Mouse (Mus musculus): ENCODE results near the gene Jpt1. TPM values are rescaled to one million over a fixed set of nuclear protein-coding genes. Genes with fewer than 3 reads are reported as not detected.

The Jpt1 gene
- polyA plus RNA-seq, 1 experiment from 2014 or later: 263 TPM

GRCm38 (mm10) chr11:115462243-115462891 is 51.8 kb downstream of the Jpt1 start, which contains the start of gene Slc16a5:
TSS of gene Slc16a5 (plus strand) at chr11:115462474.
- Histone ChIP-seq H3K27ac (ENCODE audit: low read depth, low read length) (peak within 1 kb of the TSS; percentile 50; the same call in 1 of the 2 replicates), H3K36me3 (ENCODE audit: control insufficient read depth, insufficient read depth) (no peaks in the 10 kb centered on the region), H3K9me3 (ENCODE audit: control insufficient read depth) (no peaks in the 10 kb centered on the region), H3K27me3 (replicated peaks; ENCODE audit: control insufficient read depth, insufficient read depth, low read length) (no peaks in the 10 kb centered on the region), H3K4me3 (ENCODE audit: low read depth, low read length) (no peak within 1 kb of the TSS), H3K4me2 (replicated peaks; ENCODE audit: low read depth) (peak within 1 kb of the TSS; percentile 44), H3K4me1 (replicated peaks; ENCODE audit: control insufficient read depth, insufficient read depth, low read length) (peaks cover 10% of the 10 kb centered on the region; the same call in 1 of the 2 replicates), H3K9ac (ENCODE audit: low read depth, low read length) (0 out of 2 replicates have a peak within 1 kb of the TSS, but pooled peaks have one; percentile 2)
- peak; percentile 35 for ATAC-seq
- peak; percentile 23; the same call in 1 of the 2 replicates for TF ChIP-seq CTCF (IDR thresholded peaks at IDR 0.05; ENCODE audit: low read depth)
- WGBS: 53% methylated on average over 16 of the region's 16 CpGs

- no peaks in the 10 kb centered on the region for H3K27me3 ChIP-seq (replicated peaks; ENCODE audit: control insufficient read depth, insufficient read depth, low read length)
- ATAC-seq: no peak
- H3K4me2 ChIP-seq (replicated peaks; ENCODE audit: low read depth): peak overlapping the region; percentile 44; the same call in 1 of the 2 replicates
- TF ChIP-seq CTCF (IDR thresholded peaks at IDR 0.05; ENCODE audit: low read depth): no peak
- peak overlapping the region; percentile 50; the same call in 1 of the 2 replicates for H3K27ac ChIP-seq (ENCODE audit: low read depth, low read length)
- 37% methylated on average over 5 of the region's 5 CpGs for WGBS
- H3K9ac ChIP-seq (ENCODE audit: low read depth, low read length): no peak overlapping the region
- H3K9me3 ChIP-seq (ENCODE audit: control insufficient read depth): no peaks in the 10 kb centered on the region
- no peaks in the 10 kb centered on the region for H3K36me3 ChIP-seq (ENCODE audit: control insufficient read depth, insufficient read depth)
- H3K4me1 ChIP-seq (replicated peaks; ENCODE audit: control insufficient read depth, insufficient read depth, low read length): peaks cover 15% of the 10 kb centered on the region; the same call in 1 of the 2 replicates
- H3K4me3 ChIP-seq (ENCODE audit: low read depth, low read length): no peak overlapping the region
Observed at GRCm38 (mm10) chr11:115461846-115462242, 52.3 kb downstream of the Jpt1 start.

GRCm38 (mm10) chr11:115460976-115461375 is 53.2 kb downstream of the Jpt1 start:
- H3K27me3 ChIP-seq (replicated peaks; ENCODE audit: control insufficient read depth, insufficient read depth, low read length): no peaks in the 10 kb centered on the region
- no peak overlapping the region for H3K9ac ChIP-seq (ENCODE audit: low read depth, low read length)
- H3K36me3 ChIP-seq (ENCODE audit: control insufficient read depth, insufficient read depth): no peaks in the 10 kb centered on the region
- peaks cover 20% of the 10 kb centered on the region; the same call in 1 of the 2 replicates for H3K4me1 ChIP-seq (replicated peaks; ENCODE audit: control insufficient read depth, insufficient read depth, low read length)
- no peak overlapping the region for H3K4me2 ChIP-seq (replicated peaks; ENCODE audit: low read depth)
- no peaks in the 10 kb centered on the region for H3K9me3 ChIP-seq (ENCODE audit: control insufficient read depth)
- ATAC-seq: no peak
- 45% methylated on average over 8 of the region's 8 CpGs for WGBS
- no peak overlapping the region for H3K4me3 ChIP-seq (ENCODE audit: low read depth, low read length)
- no peak overlapping the region for H3K27ac ChIP-seq (ENCODE audit: low read depth, low read length)
- no peak for TF ChIP-seq CTCF (IDR thresholded peaks at IDR 0.05; ENCODE audit: low read depth)

GRCm38 (mm10) chr11:115457405-115457804 is 56.8 kb downstream of the Jpt1 start:
- no peaks in the 10 kb centered on the region for H3K36me3 ChIP-seq (ENCODE audit: control insufficient read depth, insufficient read depth)
- peak overlapping the region; percentile 54; the same call in 1 of the 2 replicates for H3K27ac ChIP-seq (ENCODE audit: low read depth, low read length)
- no peak overlapping the region for H3K4me3 ChIP-seq (ENCODE audit: low read depth, low read length)
- 31% methylated on average over 6 of the region's 6 CpGs for WGBS
- H3K4me1 ChIP-seq (replicated peaks; ENCODE audit: control insufficient read depth, insufficient read depth, low read length): peaks cover 20% of the 10 kb centered on the region
- no peak for TF ChIP-seq CTCF (IDR thresholded peaks at IDR 0.05; ENCODE audit: low read depth)
- no peak overlapping the region for H3K9ac ChIP-seq (ENCODE audit: low read depth, low read length)
- no peak for ATAC-seq
- no peaks in the 10 kb centered on the region for H3K9me3 ChIP-seq (ENCODE audit: control insufficient read depth)
- H3K27me3 ChIP-seq (replicated peaks; ENCODE audit: control insufficient read depth, insufficient read depth, low read length): no peaks in the 10 kb centered on the region
- no peak overlapping the region for H3K4me2 ChIP-seq (replicated peaks; ENCODE audit: low read depth)

GRCm38 (mm10) chr11:115456182-115456581 is 58.0 kb downstream of the Jpt1 start:
- H3K4me2 ChIP-seq (replicated peaks; ENCODE audit: low read depth): no peak overlapping the region
- H3K9me3 ChIP-seq (ENCODE audit: control insufficient read depth): no peaks in the 10 kb centered on the region
- no peak overlapping the region for H3K9ac ChIP-seq (ENCODE audit: low read depth, low read length)
- H3K4me3 ChIP-seq (ENCODE audit: low read depth, low read length): no peak overlapping the region
- peak overlapping the region; percentile 74 for H3K27ac ChIP-seq (ENCODE audit: low read depth, low read length)
- H3K4me1 ChIP-seq (replicated peaks; ENCODE audit: control insufficient read depth, insufficient read depth, low read length): peaks cover 20% of the 10 kb centered on the region
- H3K36me3 ChIP-seq (ENCODE audit: control insufficient read depth, insufficient read depth): no peaks in the 10 kb centered on the region
- H3K27me3 ChIP-seq (replicated peaks; ENCODE audit: control insufficient read depth, insufficient read depth, low read length): no peaks in the 10 kb centered on the region
- ATAC-seq: peak; percentile 82
- 40% methylated on average over 4 of the region's 5 CpGs for WGBS
- no peak for TF ChIP-seq CTCF (IDR thresholded peaks at IDR 0.05; ENCODE audit: low read depth)

- H3K36me3 ChIP-seq (ENCODE audit: control insufficient read depth, insufficient read depth): no peaks in the 10 kb centered on the region
- no peak overlapping the region for H3K4me3 ChIP-seq (ENCODE audit: low read depth, low read length)
- peaks cover 23% of the 10 kb centered on the region for H3K4me1 ChIP-seq (replicated peaks; ENCODE audit: control insufficient read depth, insufficient read depth, low read length)
- H3K27me3 ChIP-seq (replicated peaks; ENCODE audit: control insufficient read depth, insufficient read depth, low read length): no peaks in the 10 kb centered on the region
- 88% methylated on average over 15 of the region's 15 CpGs for WGBS
- TF ChIP-seq CTCF (IDR thresholded peaks at IDR 0.05; ENCODE audit: low read depth): peak; percentile 57
- H3K9ac ChIP-seq (ENCODE audit: low read depth, low read length): no peak overlapping the region
- no peak for ATAC-seq
- H3K27ac ChIP-seq (ENCODE audit: low read depth, low read length): 0 out of 2 replicates have a peak overlapping the region, but pooled peaks have one; percentile 15
- no peaks in the 10 kb centered on the region for H3K9me3 ChIP-seq (ENCODE audit: control insufficient read depth)
- no peak overlapping the region for H3K4me2 ChIP-seq (replicated peaks; ENCODE audit: low read depth)
Observed at GRCm38 (mm10) chr11:115455619-115456018, 58.6 kb downstream of the Jpt1 start.
